Mouse (Mus musculus) ES-E14 (cell line): Measurements from ENCODE around the gene Spout1. TPM values are rescaled to one million over a fixed set of nuclear protein-coding genes. Genes with fewer than 3 reads are reported as not detected.
"Not testable (repeated sequence)": the region's sequence is repeated elsewhere in the genome, so short reads cannot be mapped to it uniquely, and the experiment has no call there.

ENCODE experiments used
- DNase-seq: peaks from one replicate; pipeline ENCODE4 v3.0.0-alpha.2; 2013; ENCODE audit warnings: low read depth, low spot score
- H3K27ac ChIP-seq: 2 replicates; pipeline ENCODE4 v1.5.1; 2012; ENCODE audit warnings: low read depth, mild to moderate bottlenecking, low read length, moderate library complexity, mixed read lengths; ENCODE audit not compliant: poor library complexity, insufficient read depth, severe bottlenecking
- H3K36me3 ChIP-seq: 2 replicates; pipeline ENCODE4 v1.6.1; 2012; ENCODE audit warnings: mild to moderate bottlenecking, low read length, moderate library complexity, mixed read lengths; ENCODE audit not compliant: control insufficient read depth, poor library complexity, insufficient read depth, severe bottlenecking
- H3K4me1 ChIP-seq, 2 experiments: fragments of 150-350 bp in 1 of 2; sonication (generic) in 1 of 2; 2 replicates each; pipeline ENCODE4 v1.6.1; 2012; ENCODE audit warnings: low read length in 2 of 2, mild to moderate bottlenecking in 1 of 2, mixed read lengths in 1 of 2; ENCODE audit not compliant: control insufficient read depth in 2 of 2, insufficient read depth in 2 of 2, poor library complexity in 1 of 2
- H3K4me3 ChIP-seq, 2 experiments: fragments of 150-350 bp in 1 of 2; sonication (generic) in 1 of 2; 2 replicates each; pipeline ENCODE4 v1.5.1; 2012; ENCODE audit warnings: low read length in 2 of 2, low read depth in 1 of 2, mild to moderate bottlenecking in 1 of 2, mixed read lengths in 1 of 2; ENCODE audit not compliant: insufficient read depth in 1 of 2, poor library complexity in 1 of 2, severe bottlenecking in 1 of 2
- H3K9ac ChIP-seq: 2 replicates; pipeline ENCODE4 v1.6.1; 2012; ENCODE audit warnings: low read depth, mild to moderate bottlenecking, low read length, mixed read lengths; ENCODE audit not compliant: poor library complexity, insufficient read depth, severe bottlenecking
- H3K9me3 ChIP-seq: fragments of 150-350 bp; sonication (generic); 2 replicates; pipeline ENCODE4 v1.6.1; 2012; ENCODE audit warnings: low read depth, mild to moderate bottlenecking, low read length; ENCODE audit not compliant: control insufficient read depth, insufficient read depth
- CHD2 ChIP-seq: IDR thresholded peaks from 2 replicates; pipeline ENCODE4 v1.6.1; 2014; ENCODE audit warnings: mild to moderate bottlenecking, low read depth, low read length, inconsistent platforms
- HCFC1 ChIP-seq: IDR thresholded peaks from 2 replicates; pipeline ENCODE4 v1.6.1; 2012; ENCODE audit warnings: low read length, inconsistent platforms, borderline replicate concordance; ENCODE audit not compliant: insufficient read depth
- MAFK ChIP-seq: IDR thresholded peaks from 2 replicates; pipeline ENCODE4 v1.6.1; 2014; ENCODE audit warnings: mild to moderate bottlenecking, low read depth, low read length, inconsistent platforms; ENCODE audit not compliant: insufficient read depth
- ZC3H11A ChIP-seq: IDR thresholded peaks from 2 replicates; pipeline ENCODE4 v1.6.1; 2012; ENCODE audit warnings: low read depth, mild to moderate bottlenecking, inconsistent platforms, low read length, borderline replicate concordance
- ZNF384 ChIP-seq: IDR thresholded peaks from 2 replicates; pipeline ENCODE4 v1.6.1; 2012; ENCODE audit warnings: low read depth, low read length, inconsistent platforms
- in situ Hi-C, 2 experiments: fragments of 600-800 bp; cut with MboI; formaldehyde crosslinking; loops; one replicate each; pipeline ENCODE4 v1.15.1; 2025; ENCODE audit warnings: low sequenced_read_pairs in 2 of 2, inconsistent platforms in 1 of 2; ENCODE audit not compliant: unreplicated experiment in 2 of 2
- total RNA-seq: library from RNA; depleted of rRNA; stranded (reverse); fragments of 300-350 nt; gene quantifications from 2 replicates; pipeline ENCODE4 v1.2.3, GENCODE M21; 2012

The Spout1 gene
- total RNA-seq, 1 experiment, result 46.5 TPM

GRCm38 (mm10) chr2:30133613-30134377 lies 44.5 kb downstream of the Spout1 start, which contains the start of gene Tbc1d13:
Gene Tbc1d13, plus strand, starts transcription at chr2:30133746.
- H3K9ac ChIP-seq, result peak within 1 kb of the TSS; percentile 79
- DNase-seq, result peak; percentile 89
- H3K9me3 ChIP-seq, result no peaks in the 10 kb centered on the region
- in situ Hi-C loops, result no loop called here
- peak; percentile 82 for TF ChIP-seq HCFC1
- no peak for TF ChIP-seq CHD2
- peaks cover 13% of the 10 kb centered on the region for H3K36me3 ChIP-seq
- H3K4me3 ChIP-seq, result peak within 1 kb of the TSS; percentile 86 to 92
- H3K27ac ChIP-seq, result peak within 1 kb of the TSS; percentile 69
- peaks cover 5 to 10% of the 10 kb centered on the region in 2 experiments; a peak in 3 of 4 replicates for H3K4me1 ChIP-seq

GRCm38 (mm10) chr2:30132801-30133612 lies 45.3 kb downstream of the Spout1 start:
- H3K4me1 ChIP-seq, result peaks cover 5 to 10% of the 10 kb centered on the region in 2 experiments; a peak in 3 of 4 replicates
- in situ Hi-C loops, result no loop called here
- no peak for DNase-seq
- no peaks in the 10 kb centered on the region for H3K9me3 ChIP-seq
- no peak for TF ChIP-seq MAFK
- TF ChIP-seq ZNF384, result no peak
- TF ChIP-seq CHD2, result no peak
- no peak for TF ChIP-seq HCFC1
- no peak for TF ChIP-seq ZC3H11A
- peak overlapping the region; percentile 86 to 92 for H3K4me3 ChIP-seq
- H3K36me3 ChIP-seq, result peaks cover 13% of the 10 kb centered on the region
- no peak overlapping the region; the same call in 1 of the 2 replicates for H3K27ac ChIP-seq
- peak overlapping the region; percentile 38; the same call in 1 of the 2 replicates for H3K9ac ChIP-seq

GRCm38 (mm10) chr2:30131240-30131639 lies 47.0 kb downstream of the Spout1 start:
- peak overlapping the region; percentile 83 for H3K27ac ChIP-seq
- H3K4me1 ChIP-seq, H3K9me3 ChIP-seq, H3K4me3 ChIP-seq, DNase-seq, H3K9ac ChIP-seq, in situ Hi-C loops, H3K36me3 ChIP-seq: not testable (repeated sequence)

GRCm38 (mm10) chr2:30130156-30130555 lies 48.1 kb downstream of the Spout1 start:
- TF ChIP-seq ZC3H11A (no peak), HCFC1 (no peak), ZNF384 (no peak), CHD2 (no peak), MAFK (no peak)
- Histone ChIP-seq H3K4me1 (peaks cover 2% of the 10 kb centered on the region in 2 experiments; a peak in 2 of 4 replicates), H3K4me3 (no peak overlapping the region), H3K9ac (no peak overlapping the region), H3K36me3 (no peaks in the 10 kb centered on the region), H3K9me3 (no peaks in the 10 kb centered on the region), H3K27ac (no peak overlapping the region)
- in situ Hi-C loops, result no loop called here
- no peak for DNase-seq
